Mouse (Mus musculus): Measurements from ENCODE around the gene Gm20388. TPM values are rescaled to one million over a fixed set of nuclear protein-coding genes. Genes with fewer than 3 reads are reported as not detected.

The Gm20388 gene
- total RNA-seq, 1 experiment, result 27.0 TPM

- Histone ChIP-seq H3K9ac (ENCODE audit: insufficient read depth, low read depth, low read length, poor library complexity, severe bottlenecking) (no peak overlapping the region), H3K9me3 (ENCODE audit: control insufficient read depth, insufficient read depth, low read depth, low read length) (no peaks in the 10 kb centered on the region), H3K4me3 (ENCODE audit: insufficient read depth in 1 of 2, low read depth in 1 of 2, low read length in 2 of 2, poor library complexity in 1 of 2, severe bottlenecking in 1 of 2) (no peak overlapping the region), H3K4me1 (ENCODE audit: control insufficient read depth in 2 of 2, insufficient read depth in 2 of 2, low read length in 2 of 2, poor library complexity in 1 of 2) (no peaks in the 10 kb centered on the region), H3K36me3 (ENCODE audit: control insufficient read depth, insufficient read depth, low read length, poor library complexity, severe bottlenecking) (no peaks in the 10 kb centered on the region), H3K27ac (ENCODE audit: insufficient read depth, low read depth, low read length, poor library complexity, severe bottlenecking) (no peak overlapping the region)
- DNase-seq (ENCODE audit: low read depth, low spot score), result no peak
- in situ Hi-C loops (cut with MboI; ENCODE audit: low sequenced_read_pairs in 2 of 2, unreplicated experiment in 2 of 2), result no loop called here
- no peak for TF ChIP-seq MAFK (IDR thresholded peaks at IDR 0.05; ENCODE audit: insufficient read depth, low read depth, low read length)
- no peak for TF ChIP-seq ZNF384 (IDR thresholded peaks at IDR 0.05; ENCODE audit: low read depth, low read length)
- no peak for TF ChIP-seq ZC3H11A (IDR thresholded peaks at IDR 0.05; ENCODE audit: borderline replicate concordance, low read depth, low read length)
- TF ChIP-seq HCFC1 (IDR thresholded peaks at IDR 0.05; ENCODE audit: borderline replicate concordance, insufficient read depth, low read length), result no peak
- TF ChIP-seq CHD2 (IDR thresholded peaks at IDR 0.05; ENCODE audit: low read depth, low read length), result no peak
Measured at GRCm38 (mm10) chr8:120898828-120899407, 988.3 kb downstream of the Gm20388 start.

- H3K4me1 ChIP-seq (ENCODE audit: control insufficient read depth in 2 of 2, insufficient read depth in 2 of 2, low read length in 2 of 2, poor library complexity in 1 of 2), result no peaks in the 10 kb centered on the region
- H3K4me3 ChIP-seq (ENCODE audit: insufficient read depth in 1 of 2, low read depth in 1 of 2, low read length in 2 of 2, poor library complexity in 1 of 2, severe bottlenecking in 1 of 2), result no peak overlapping the region
- H3K9ac ChIP-seq (ENCODE audit: insufficient read depth, low read depth, low read length, poor library complexity, severe bottlenecking), result no peak overlapping the region
- no peaks in the 10 kb centered on the region for H3K36me3 ChIP-seq (ENCODE audit: control insufficient read depth, insufficient read depth, low read length, poor library complexity, severe bottlenecking)
- TF ChIP-seq ZNF384 (IDR thresholded peaks at IDR 0.05; ENCODE audit: low read depth, low read length) (no peak), CHD2 (IDR thresholded peaks at IDR 0.05; ENCODE audit: low read depth, low read length) (no peak), ZC3H11A (IDR thresholded peaks at IDR 0.05; ENCODE audit: borderline replicate concordance, low read depth, low read length) (no peak), MAFK (IDR thresholded peaks at IDR 0.05; ENCODE audit: insufficient read depth, low read depth, low read length) (no peak), HCFC1 (IDR thresholded peaks at IDR 0.05; ENCODE audit: borderline replicate concordance, insufficient read depth, low read length) (no peak)
- no peak overlapping the region for H3K27ac ChIP-seq (ENCODE audit: insufficient read depth, low read depth, low read length, poor library complexity, severe bottlenecking)
- in situ Hi-C loops (cut with MboI; ENCODE audit: low sequenced_read_pairs in 2 of 2, unreplicated experiment in 2 of 2), result no loop called here
- H3K9me3 ChIP-seq (ENCODE audit: control insufficient read depth, insufficient read depth, low read depth, low read length), result no peaks in the 10 kb centered on the region
- DNase-seq (ENCODE audit: low read depth, low spot score), result no peak
Measured at GRCm38 (mm10) chr8:120902346-120902745, 991.7 kb downstream of the Gm20388 start.

GRCm38 (mm10) chr8:120907671-120908070 is 997.0 kb downstream of the Gm20388 start:
- TF ChIP-seq HCFC1 (IDR thresholded peaks at IDR 0.05; ENCODE audit: borderline replicate concordance, insufficient read depth, low read length) (no peak), MAFK (IDR thresholded peaks at IDR 0.05; ENCODE audit: insufficient read depth, low read depth, low read length) (no peak), CHD2 (IDR thresholded peaks at IDR 0.05; ENCODE audit: low read depth, low read length) (no peak), ZNF384 (IDR thresholded peaks at IDR 0.05; ENCODE audit: low read depth, low read length) (no peak), ZC3H11A (IDR thresholded peaks at IDR 0.05; ENCODE audit: borderline replicate concordance, low read depth, low read length) (no peak)
- H3K9ac ChIP-seq (ENCODE audit: insufficient read depth, low read depth, low read length, poor library complexity, severe bottlenecking), result no peak overlapping the region
- in situ Hi-C loops (cut with MboI; ENCODE audit: low sequenced_read_pairs in 2 of 2, unreplicated experiment in 2 of 2), result no loop called here

GRCm38 (mm10) chr8:120910936-120911335 is 1000.3 kb downstream of the Gm20388 start:
- Histone ChIP-seq H3K9me3 (ENCODE audit: control insufficient read depth, insufficient read depth, low read depth, low read length) (no peaks in the 10 kb centered on the region), H3K9ac (ENCODE audit: insufficient read depth, low read depth, low read length, poor library complexity, severe bottlenecking) (no peak overlapping the region), H3K4me3 (ENCODE audit: insufficient read depth in 1 of 2, low read depth in 1 of 2, low read length in 2 of 2, poor library complexity in 1 of 2, severe bottlenecking in 1 of 2) (no peak overlapping the region), H3K36me3 (ENCODE audit: control insufficient read depth, insufficient read depth, low read length, poor library complexity, severe bottlenecking) (no peaks in the 10 kb centered on the region), H3K4me1 (ENCODE audit: control insufficient read depth in 2 of 2, insufficient read depth in 2 of 2, low read length in 2 of 2, poor library complexity in 1 of 2) (no peaks in the 10 kb centered on the region), H3K27ac (ENCODE audit: insufficient read depth, low read depth, low read length, poor library complexity, severe bottlenecking) (no peak overlapping the region)
- TF ChIP-seq HCFC1 (IDR thresholded peaks at IDR 0.05; ENCODE audit: borderline replicate concordance, insufficient read depth, low read length) (no peak), ZC3H11A (IDR thresholded peaks at IDR 0.05; ENCODE audit: borderline replicate concordance, low read depth, low read length) (no peak), ZNF384 (IDR thresholded peaks at IDR 0.05; ENCODE audit: low read depth, low read length) (no peak), MAFK (IDR thresholded peaks at IDR 0.05; ENCODE audit: insufficient read depth, low read depth, low read length) (no peak), CHD2 (IDR thresholded peaks at IDR 0.05; ENCODE audit: low read depth, low read length) (no peak)
- in situ Hi-C loops (cut with MboI; ENCODE audit: low sequenced_read_pairs in 2 of 2, unreplicated experiment in 2 of 2), result no loop called here
- DNase-seq (ENCODE audit: low read depth, low spot score), result no peak

More at GRCm38 (mm10) chr8:120907671-120908070, 997.0 kb downstream of the Gm20388 start:
- DNase-seq (ENCODE audit: low read depth, low spot score), result no peak
- Histone ChIP-seq H3K27ac (ENCODE audit: insufficient read depth, low read depth, low read length, poor library complexity, severe bottlenecking) (no peak overlapping the region), H3K4me3 (ENCODE audit: insufficient read depth in 1 of 2, low read depth in 1 of 2, low read length in 2 of 2, poor library complexity in 1 of 2, severe bottlenecking in 1 of 2) (no peak overlapping the region), H3K4me1 (ENCODE audit: control insufficient read depth in 2 of 2, insufficient read depth in 2 of 2, low read length in 2 of 2, poor library complexity in 1 of 2) (no peaks in the 10 kb centered on the region), H3K9me3 (ENCODE audit: control insufficient read depth, insufficient read depth, low read depth, low read length) (no peaks in the 10 kb centered on the region), H3K36me3 (ENCODE audit: control insufficient read depth, insufficient read depth, low read length, poor library complexity, severe bottlenecking) (no peaks in the 10 kb centered on the region)
